Mouse (Mus musculus) embryonic stem cell, embryonic (primary cell): ENCODE data around the gene Kcnj15.

Source experiments
- CTCF ChIA-PET, 4 experiments: fragments of 300-600 bp in 2 of 4; fragments of 350-600 bp in 2 of 4; sonication (Branson Sonifier 250); formaldehyde crosslinking; loops; one replicate each; lab custom pipeline; 2022; ENCODE audit warnings: inconsistent platforms in 2 of 4; lab: Charles Lee
- POLR2A ChIA-PET, 4 experiments: fragments of 300-600 bp in 2 of 4; fragments of 350-600 bp in 2 of 4; sonication (Branson Sonifier 250); formaldehyde crosslinking; loops; one replicate each; lab custom pipeline; 2022; ENCODE audit warnings: antibody characterized with exemption in 4 of 4, inconsistent platforms in 1 of 4; lab: Charles Lee

Kcnj15 gene

DNA sequence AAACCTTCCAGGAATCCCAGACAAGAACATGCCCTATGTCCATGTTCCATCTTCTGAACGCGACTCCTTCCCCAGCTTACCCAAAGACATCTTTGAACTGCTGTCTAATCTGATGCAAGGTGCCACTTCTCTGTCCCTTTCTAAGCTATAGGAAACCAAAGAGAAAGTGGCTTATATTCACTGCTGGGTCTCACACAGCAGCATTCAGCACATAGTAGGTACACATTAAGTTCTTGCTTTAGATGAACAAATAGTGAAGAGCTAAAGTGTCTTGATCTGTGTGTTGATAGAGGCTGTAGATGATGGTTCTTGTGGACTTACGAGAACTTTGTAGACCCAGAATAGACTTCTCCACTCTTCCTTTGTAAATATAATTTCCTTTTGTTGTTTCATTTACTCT, 23.0 kb downstream of the Kcnj15 start:
- ChIA-PET CTCF (interaction anchor here in 2 of 4 experiments (0.6 to 1.1 kb wide), 2 partner anchors 350 to 492 kb away, joined by 3 to 4 read pairs; no protein-coding TSS in a partner anchor), POLR2A (interaction anchor here in 1 of 4 experiments (0.9 kb wide), 1 partner anchor 23 kb away, joined by 4 read pairs; no protein-coding TSS in a partner anchor)

DNA sequence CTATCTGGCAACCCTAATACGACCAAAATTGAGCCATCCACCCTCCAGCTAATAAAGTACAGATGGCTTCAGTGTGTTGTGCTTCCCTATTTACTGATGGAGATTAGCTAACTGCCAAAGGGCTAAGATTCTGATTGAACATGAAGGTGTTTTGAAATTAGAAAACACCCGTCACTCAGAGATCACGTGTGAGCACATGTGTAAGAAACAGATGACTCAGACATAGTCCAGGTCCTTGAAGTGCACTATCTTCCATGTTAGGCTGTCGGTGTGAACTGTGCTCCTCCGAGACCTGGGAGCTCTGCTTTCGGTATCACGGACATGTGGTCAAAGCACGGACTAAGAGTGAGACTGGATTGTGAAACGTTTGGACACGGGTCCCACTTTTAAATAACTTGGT, 26.0 kb downstream of the Kcnj15 start:
- ChIA-PET CTCF (no interaction called here), POLR2A (interaction anchor here in 1 of 4 experiments (0.6 kb wide), 1 partner anchor 181 kb away, joined by 3 read pairs; no protein-coding TSS in a partner anchor)

DNA sequence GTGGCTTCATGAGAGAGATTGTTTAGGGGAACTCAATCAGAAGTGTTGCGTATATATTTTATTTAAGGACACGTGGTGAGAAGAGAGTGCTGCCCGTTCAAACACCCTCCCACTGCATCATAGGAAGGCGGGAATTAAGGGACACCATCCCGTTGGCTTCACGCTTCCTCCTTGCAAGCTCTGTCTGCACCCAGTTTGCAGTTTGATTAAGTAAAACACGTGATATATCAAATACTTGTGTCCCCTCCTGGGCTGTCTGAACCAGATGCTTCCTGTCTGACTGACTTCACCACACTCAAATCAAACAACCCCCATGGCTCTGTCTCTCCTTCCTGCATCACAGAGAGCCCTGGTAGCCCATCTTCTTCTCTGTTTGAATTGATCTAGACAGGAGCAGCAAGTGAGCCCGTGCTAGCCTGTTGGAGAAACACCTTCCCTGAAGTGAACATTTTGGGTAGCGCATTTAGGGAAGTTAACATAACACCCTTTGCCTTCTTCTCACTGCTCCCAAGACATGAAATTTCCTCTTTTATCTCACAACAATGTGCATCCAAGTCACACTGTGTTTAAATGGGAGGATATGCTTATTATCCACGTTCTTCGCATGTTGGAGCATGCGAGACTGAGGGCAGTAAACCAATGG, 26.8 kb downstream of the Kcnj15 start:
- ChIA-PET POLR2A (no interaction called here), CTCF (no interaction called here)

DNA sequence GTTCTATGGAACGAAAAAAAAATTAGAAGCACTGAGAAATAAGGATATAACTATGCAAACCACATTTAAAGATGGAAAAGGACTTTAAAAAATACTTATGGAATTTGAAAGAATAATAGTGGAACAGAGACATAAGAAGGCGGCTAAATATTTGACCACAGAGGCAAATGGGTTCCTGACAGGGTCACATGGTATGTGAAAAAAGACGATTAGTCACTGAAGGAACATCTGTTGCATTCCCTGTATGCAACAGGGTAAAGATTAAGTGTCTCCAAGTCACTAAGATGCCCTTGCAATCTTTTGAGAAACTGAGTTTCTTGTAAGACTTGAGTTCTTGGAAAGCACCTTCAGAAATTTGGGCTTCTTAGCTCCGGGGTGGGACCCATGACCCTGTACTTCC, 27.7 kb downstream of the Kcnj15 start:
- CTCF ChIA-PET = no interaction called here
- POLR2A ChIA-PET = no interaction called here

DNA sequence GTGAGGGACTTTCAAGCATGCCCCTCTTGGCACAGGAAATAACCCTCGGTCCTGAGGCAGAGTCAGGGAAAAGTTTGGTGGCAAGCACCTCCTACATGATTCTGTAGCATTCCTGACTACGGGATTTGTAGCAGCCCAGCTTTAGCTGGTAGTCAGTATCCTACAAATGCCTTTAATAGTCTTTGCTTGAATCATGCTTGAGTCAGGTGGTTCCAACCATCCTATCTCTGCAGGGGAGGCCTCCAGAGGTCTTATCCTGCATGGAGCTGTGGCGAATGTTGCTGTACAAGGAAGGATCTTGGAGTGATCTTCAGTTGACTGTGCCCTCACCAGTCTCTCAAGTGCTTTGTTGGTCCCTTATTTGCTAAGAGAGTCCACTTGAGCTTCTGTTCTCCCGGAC, 28.4 kb downstream of the Kcnj15 start:
- POLR2A ChIA-PET = no interaction called here
- CTCF ChIA-PET = no interaction called here

DNA sequence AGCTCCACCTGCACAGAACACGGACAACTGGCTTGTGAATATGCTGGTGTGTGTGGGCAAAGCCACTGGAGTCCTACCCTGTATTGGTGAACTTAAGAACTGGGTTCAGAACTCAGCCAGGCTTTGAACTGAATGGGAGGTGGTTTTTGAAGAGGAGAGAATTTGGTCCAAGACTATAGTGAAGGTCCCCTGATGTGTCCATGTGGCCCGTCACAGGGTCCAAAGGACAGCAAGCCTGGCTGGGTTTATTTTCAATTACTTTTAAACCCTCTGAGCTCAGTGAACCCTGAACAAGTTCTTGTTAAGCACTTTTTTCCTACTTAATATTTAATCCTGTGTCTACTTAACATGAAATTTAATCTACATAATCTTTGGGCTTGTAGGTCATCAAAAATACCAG, 30.3 kb downstream of the Kcnj15 start:
- ChIA-PET CTCF (no interaction called here), POLR2A (no interaction called here)

DNA sequence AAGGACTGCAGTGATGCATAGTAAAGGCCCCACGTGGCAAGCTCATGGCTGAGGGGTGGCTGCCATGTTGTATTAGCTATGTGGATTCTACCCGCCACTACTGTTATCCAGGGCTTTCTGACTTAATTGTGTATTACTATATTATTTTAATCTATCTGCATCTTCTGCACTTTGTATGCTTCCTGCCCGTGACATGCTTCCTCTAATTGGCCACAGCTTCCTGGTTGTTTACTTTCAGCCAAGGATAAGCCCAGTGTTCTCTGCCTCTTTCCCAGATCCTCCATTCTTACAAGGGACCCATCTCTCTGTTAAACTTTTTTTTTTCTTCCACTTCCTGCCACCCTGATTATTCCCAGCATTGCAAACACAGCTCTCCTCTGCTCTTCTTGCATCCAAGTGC, 32.0 kb downstream of the Kcnj15 start:
- ChIA-PET CTCF (interaction anchor here in 1 of 4 experiments (0.6 kb wide), 1 partner anchor 485 kb away, joined by 3 read pairs; no protein-coding TSS in a partner anchor), POLR2A (no interaction called here)

DNA sequence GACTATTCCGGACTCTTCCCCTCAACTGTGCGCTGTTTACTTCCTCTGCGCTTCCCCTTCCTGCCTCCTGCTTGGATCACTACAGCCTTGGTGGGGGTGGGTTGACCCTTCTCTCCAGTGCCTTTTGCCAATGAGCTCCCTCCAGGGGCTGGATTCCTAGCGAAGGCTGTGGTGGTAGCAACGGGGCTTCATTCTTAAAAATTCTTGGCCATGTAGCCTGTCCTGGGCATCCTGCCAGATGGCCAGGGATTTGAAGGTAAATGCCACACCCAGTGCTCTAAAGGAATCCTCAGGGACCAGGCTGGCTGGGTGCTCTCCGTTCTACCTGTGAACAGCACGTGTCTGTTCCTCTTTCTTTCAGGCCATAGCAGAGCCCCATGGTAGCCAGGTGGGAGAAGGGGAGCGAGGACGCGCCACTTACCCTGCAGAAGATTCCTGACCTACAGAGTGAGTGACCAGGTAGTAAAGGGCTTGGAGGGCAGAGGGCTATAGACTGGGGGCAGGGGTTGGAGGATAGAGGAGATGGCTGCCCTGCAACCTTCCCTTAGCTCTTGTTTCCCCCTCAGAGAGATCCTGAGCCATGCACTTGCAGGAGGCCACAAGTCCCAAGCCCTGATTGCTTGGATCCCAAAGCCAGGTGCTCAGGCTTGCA, 34.2 kb downstream of the Kcnj15 start:
- ChIA-PET POLR2A (no interaction called here), CTCF (interaction anchor here in 2 of 4 experiments (0.7 to 0.8 kb wide), 2 partner anchors 308 to 1945 kb away, joined by 6 to 10 read pairs; no protein-coding TSS in a partner anchor)

DNA sequence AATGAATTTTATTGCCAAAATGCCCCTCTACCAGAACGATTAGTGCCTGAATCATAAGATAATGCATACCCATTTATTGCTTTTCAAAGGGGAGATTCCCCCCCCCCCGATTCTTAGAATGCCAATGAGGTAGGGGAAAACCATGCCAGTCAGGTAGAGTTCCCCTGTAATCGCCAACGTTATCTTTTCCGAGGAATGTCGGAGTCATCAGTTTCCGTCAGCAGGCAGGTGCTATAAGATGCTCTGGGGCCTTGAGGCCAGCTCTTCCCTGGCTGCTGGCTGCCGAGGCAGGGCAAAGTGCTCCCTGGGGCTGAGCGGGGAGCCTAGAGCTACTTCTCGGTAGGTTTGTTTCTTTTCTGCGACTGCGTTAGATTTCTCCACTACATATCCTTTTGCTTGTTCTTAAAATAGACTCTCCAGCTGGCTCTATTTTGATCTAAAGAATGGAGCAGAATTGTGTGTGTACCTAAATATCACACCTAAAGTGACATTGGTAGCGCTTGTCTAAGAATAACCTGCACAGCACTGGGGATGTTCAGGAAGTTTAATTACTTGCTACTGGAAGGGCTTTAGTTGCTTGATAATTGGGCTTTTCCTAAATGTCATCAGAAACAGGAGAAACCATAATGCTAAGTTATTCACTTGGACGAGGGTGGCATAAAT, 35.6 kb downstream of the Kcnj15 start:
- ChIA-PET CTCF (no interaction called here), POLR2A (interaction anchor here in 1 of 4 experiments (0.6 kb wide), 1 partner anchor 18 kb away, joined by 4 read pairs; no protein-coding TSS in a partner anchor)

DNA sequence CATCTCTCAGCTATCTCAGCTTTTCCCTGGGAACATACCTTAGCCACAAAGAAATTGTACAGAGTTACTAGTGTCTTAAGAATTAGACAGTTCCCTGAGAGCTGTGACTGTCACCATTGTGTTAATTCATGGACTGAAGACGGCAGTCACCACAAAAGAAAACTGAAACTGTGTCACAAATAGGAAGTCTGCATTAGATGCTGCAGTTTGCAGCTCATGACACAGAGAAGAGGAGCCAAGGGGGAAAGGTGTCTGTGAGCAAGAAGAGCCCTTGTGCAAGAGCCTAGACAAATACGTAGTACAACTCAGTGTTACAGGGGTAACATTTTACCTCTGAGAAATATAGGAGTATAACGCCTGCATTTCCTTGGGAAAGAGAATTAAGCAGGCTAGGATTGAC, 40.3 kb downstream of the Kcnj15 start:
- ChIA-PET CTCF (no interaction called here), POLR2A (no interaction called here)

DNA sequence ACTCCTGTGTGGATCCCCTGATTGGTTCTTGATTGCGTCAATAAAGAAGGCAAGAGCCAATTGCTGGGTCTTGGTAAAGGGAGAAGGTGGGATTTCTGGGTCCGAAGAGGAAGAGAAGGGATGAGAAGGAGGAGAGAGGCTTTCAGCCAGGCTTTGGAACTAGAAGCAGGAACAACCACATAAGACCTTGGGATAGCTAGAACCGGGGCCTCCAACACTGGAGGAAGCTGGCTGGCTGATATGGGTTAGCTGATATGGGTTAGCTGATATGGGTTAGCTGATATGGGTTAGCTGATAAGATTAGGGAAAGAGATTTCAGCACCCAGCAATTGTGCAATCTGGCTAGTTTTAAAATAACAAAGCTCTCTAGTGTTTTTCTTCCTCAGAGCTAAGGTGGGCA, 44.3 kb downstream of the Kcnj15 start:
- ChIA-PET POLR2A (interaction anchor here in 1 of 4 experiments (0.6 kb wide), 1 partner anchor 25 kb away, joined by 4 read pairs; no protein-coding TSS in a partner anchor), CTCF (interaction anchor here in 1 of 4 experiments (0.6 kb wide), 1 partner anchor 1835 kb away, joined by 3 read pairs; no protein-coding TSS in a partner anchor)

DNA sequence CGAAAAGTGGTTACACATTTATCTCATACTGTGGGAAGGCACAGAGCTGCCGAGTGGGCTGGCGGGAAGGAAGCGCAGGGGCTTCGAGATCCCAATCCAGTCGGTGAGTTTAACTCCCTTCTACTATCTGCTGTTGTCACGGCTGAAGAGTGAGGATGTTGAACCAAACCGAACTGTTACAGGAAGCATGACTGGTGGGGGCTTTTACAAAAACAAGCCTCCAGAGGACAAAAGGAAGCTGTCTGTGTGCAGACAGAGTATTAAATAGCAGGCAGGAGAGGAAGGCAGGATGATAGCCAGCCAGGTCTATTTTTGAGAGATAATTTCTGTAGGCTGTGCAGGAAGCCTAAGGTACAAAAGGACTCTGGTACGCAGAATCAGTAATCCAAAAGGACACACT, 46.3 kb downstream of the Kcnj15 start:
- ChIA-PET CTCF (no interaction called here), POLR2A (no interaction called here)

DNA sequence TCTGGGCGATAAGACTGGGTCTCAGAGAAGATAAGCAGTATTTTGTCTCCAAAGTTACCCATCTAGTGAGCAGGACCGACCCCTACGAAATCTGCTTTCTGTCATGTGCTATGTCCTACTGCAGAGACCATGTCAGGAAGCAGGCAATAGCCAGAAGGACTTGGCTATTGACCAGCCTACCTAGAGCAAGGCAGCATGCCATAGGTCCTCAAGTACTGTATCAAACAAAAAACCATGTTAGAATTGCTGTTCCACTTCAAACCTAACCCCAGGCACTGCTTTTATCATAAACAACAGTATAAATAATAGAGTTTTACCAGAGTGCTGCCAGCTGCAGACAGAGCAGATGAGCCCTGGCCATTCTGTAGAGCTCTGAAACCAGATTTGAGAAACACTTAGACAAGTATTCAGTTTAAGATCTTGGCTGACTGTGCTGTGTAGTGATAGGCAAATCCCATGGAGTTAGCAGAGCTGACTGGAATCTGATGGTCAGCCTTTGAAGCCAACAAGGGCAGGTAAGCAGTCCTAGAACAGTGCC, 50.5 kb downstream of the Kcnj15 start:
- ChIA-PET CTCF (interaction anchor here in 2 of 4 experiments (0.5 to 0.6 kb wide), 2 partner anchors 109 to 252 kb away, joined by 3 to 5 read pairs; no protein-coding TSS in a partner anchor), POLR2A (no interaction called here)

DNA sequence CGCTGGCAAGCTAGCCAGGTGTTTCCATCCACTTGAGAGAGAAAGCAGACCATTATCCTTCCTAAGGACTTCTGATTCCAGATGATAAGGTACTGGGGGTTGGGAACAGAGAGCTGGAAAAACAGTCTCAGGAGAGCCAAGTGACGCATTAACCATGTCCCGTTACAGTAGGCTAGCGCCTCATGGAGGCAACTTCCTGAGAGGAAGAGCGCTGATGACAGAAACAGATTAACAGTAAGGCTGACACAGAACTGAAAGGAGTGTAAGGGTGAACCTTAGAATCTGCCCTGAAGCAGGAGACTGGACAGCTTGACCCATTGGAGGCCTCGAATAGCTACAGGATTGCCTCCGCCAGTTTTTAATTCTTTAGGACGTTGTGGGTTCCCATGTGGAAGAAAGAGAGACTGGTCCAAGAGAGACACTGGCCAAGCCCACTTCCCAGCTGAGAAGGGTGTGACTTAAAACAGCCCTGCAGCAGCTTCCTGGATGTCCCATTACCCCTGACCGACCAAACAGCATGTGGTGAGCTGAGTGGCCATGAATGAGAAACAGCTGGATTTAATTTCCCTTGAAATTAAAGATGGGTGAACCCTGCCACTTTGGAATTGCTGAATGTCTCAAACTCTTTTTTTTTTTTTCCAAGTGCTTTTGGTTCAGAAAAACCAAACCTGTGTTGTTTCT, 64.7 kb downstream of the Kcnj15 start:
- CTCF ChIA-PET = interaction anchor here in 3 of 4 experiments (0.8 to 1.2 kb wide), 3 partner anchors 19 to 20 kb away, joined by 4 to 5 read pairs (median 5); no protein-coding TSS in a partner anchor
- POLR2A ChIA-PET = no interaction called here

DNA sequence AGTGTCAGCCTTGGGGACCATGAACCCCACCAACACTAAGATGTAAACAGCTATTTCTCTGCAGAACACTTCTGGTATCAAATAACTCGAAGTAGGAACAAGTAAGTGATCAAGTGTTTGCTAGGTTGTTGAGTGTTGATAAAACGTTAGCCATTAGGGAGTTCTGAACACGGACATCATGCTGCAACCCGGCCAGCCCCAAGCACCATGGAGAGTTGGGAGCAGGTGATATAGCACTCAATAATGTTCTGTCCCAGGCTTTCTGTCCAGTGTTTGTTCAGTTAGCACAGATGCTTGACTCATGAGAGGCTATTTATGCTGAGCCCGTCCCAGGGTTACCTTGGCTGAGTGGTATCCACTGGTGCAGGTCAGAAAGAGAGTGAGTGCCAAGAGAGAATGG, 74.8 kb downstream of the Kcnj15 start:
- CTCF ChIA-PET = interaction anchor here in 1 of 4 experiments (1.1 kb wide), 1 partner anchor 10 kb away, joined by 3 read pairs; no protein-coding TSS in a partner anchor
- POLR2A ChIA-PET = no interaction called here

DNA sequence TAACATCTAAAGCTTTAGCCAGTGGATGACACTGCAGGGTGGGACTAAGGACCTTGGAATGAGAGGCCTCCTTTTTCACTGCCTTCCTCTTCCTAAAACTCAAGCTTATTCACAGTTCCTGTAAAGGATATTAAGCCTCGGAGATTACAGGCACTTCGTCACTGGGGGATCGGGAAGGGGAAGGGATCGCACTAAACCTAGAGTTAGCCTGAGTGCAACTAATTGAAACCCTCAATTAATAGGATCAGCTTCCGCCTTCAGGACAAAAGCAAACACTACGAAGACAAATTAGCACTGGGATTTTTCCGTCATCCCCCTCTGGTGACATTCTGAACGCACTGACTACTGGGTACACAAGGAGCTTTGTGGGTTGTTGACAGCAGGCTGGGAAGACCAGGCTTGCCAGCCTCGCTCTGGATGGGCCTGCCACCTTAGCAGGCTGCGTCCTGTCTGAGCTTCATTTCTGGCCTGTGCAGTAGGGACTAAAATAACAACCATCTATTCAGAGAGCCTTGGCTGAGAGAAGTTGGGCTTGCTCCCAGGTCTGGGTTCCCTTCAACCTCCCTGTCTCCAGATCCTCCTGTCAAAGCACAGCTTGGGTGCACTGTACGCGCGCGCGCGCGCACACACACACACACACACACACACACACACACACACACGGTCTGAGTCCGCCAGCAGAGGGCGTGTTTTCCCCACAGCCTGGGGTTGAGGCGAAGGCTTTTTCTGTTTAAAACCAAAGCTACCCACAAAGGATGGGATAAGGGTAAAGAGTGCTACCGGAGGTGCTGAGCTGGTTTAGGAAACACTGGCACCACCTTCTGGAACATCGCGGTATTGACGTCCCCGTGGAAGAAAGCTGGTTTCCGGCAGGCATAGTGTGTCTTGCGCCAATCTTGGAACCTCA, 83.8 kb downstream of the Kcnj15 start:
- CTCF ChIA-PET = interaction anchor here (0.5 to 3.4 kb wide), 170 partner anchors 9 to 1414 kb away, joined by 3 to 66 read pairs (median 4); partner anchors contain the start of gene Kcnj6 (in 1 of the 4)
- POLR2A ChIA-PET = interaction anchor here in 3 of 4 experiments (0.6 to 1.3 kb wide), 5 partner anchors 9 to 1001 kb away, joined by 3 to 6 read pairs (median 4); no protein-coding TSS in a partner anchor

DNA sequence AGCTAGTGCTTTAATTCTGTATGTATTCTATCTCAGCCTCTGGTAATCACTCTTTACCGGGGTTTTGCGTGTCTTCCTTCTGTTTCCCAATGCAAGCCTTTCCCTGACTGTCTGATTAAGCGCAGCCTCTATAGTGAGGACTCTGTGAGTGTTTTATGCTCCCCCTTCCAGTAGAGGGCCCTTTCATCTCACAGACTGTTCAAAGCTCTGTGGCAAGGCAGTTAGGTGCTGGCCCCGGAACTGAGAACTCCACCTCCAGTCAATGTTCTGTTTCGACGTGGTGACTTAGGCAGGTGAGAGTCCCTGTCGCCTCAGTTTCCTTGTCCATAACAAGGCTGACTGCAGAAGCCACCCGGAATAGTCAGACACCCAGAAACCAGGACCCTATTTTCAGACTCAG, 84.7 kb downstream of the Kcnj15 start:
- POLR2A ChIA-PET = interaction anchor here in 2 of 4 experiments (0.6 to 1.3 kb wide), 4 partner anchors 9 to 506 kb away, joined by 3 to 6 read pairs (median 5); no protein-coding TSS in a partner anchor
- CTCF ChIA-PET = interaction anchor here (0.5 to 3.4 kb wide), 159 partner anchors 8 to 1413 kb away, joined by 3 to 66 read pairs (median 4); partner anchors contain the start of gene Kcnj6 (in 1 of the 4)
